Mouse (Mus musculus) heart, embryonic 14.5 days (tissue): ENCODE results near the gene Zfp39. TPM values are rescaled to one million over a fixed set of nuclear protein-coding genes. Genes with fewer than 3 reads are reported as not detected.
A peak's percentile ranks its signal among the peaks of the same experiment; 100 is the strongest.

Experiments
- ATAC-seq: fragments of 200-750 bp; cut with Nextera tagmentation; 2 replicates; pipeline ENCODE4 v1.8.0; 2017; ENCODE audit warnings: low read depth, moderate TSS enrichment; ENCODE audit not compliant: insufficient number of reproducible peaks, insufficient read depth, low FRiP score
- H3K27ac ChIP-seq, 2 experiments: fragments of 200-500 bp in 1 of 2; fragments of 300-500 bp in 1 of 2; sonication (generic) in 1 of 2; replicated peaks in 1 of 2; 2 replicates each; pipeline ENCODE4 v1.5.1; 2012 to 2014; ENCODE audit warnings: low read depth in 2 of 2, low read length in 2 of 2, control low read depth in 1 of 2, mild to moderate bottlenecking in 1 of 2, mixed read lengths in 1 of 2; ENCODE audit not compliant: control insufficient read depth in 1 of 2, insufficient read depth in 1 of 2
- H3K27me3 ChIP-seq: fragments of 300-500 bp; sonication (generic); 2 replicates; pipeline ENCODE4 v1.6.1; 2014; ENCODE audit warnings: mild to moderate bottlenecking, low read length, control low read depth; ENCODE audit not compliant: control insufficient read depth, insufficient read depth
- H3K36me3 ChIP-seq: fragments of 300-500 bp; sonication (generic); 2 replicates; pipeline ENCODE4 v1.6.1; 2014; ENCODE audit warnings: mild to moderate bottlenecking, control low read depth, low read length, mixed read lengths; ENCODE audit not compliant: control insufficient read depth, insufficient read depth
- H3K4me1 ChIP-seq, 2 experiments: fragments of 200-500 bp in 1 of 2; fragments of 300-500 bp in 1 of 2; sonication (generic) in 1 of 2; 2 replicates each; pipeline ENCODE4 v1.6.1; 2012 to 2014; ENCODE audit warnings: low read length in 2 of 2, control low read depth in 1 of 2, mixed read lengths in 1 of 2; ENCODE audit not compliant: control insufficient read depth in 2 of 2, insufficient read depth in 2 of 2
- H3K4me2 ChIP-seq: fragments of 300-500 bp; sonication (generic); 2 replicates; pipeline ENCODE4 v1.6.1; 2014; ENCODE audit warnings: mild to moderate bottlenecking, low read length
- H3K4me3 ChIP-seq, 2 experiments: fragments of 200-500 bp in 1 of 2; fragments of 300-500 bp in 1 of 2; sonication (generic) in 1 of 2; 2 replicates each; pipeline ENCODE4 v1.5.1; 2012 to 2014; ENCODE audit warnings: low read length in 2 of 2, mild to moderate bottlenecking in 2 of 2, control low read depth in 1 of 2, low read depth in 1 of 2, moderate library complexity in 1 of 2; ENCODE audit not compliant: control insufficient read depth in 1 of 2, insufficient read depth in 1 of 2
- H3K9ac ChIP-seq: fragments of 300-500 bp; sonication (generic); 2 replicates; pipeline ENCODE4 v1.6.1; 2014; ENCODE audit warnings: mild to moderate bottlenecking, low read length
- H3K9me3 ChIP-seq: fragments of 300-500 bp; sonication (generic); 2 replicates; pipeline ENCODE4 v1.6.1; 2016; ENCODE audit warnings: low read length, control low read depth; ENCODE audit not compliant: control insufficient read depth
- WGBS: fragments of 180-500 bp; shearing (Covaris S2); extraction: QIAGEN DNeasy Blood & Tissue Kit; methylation state at CpG from one replicate; pipeline ENCODE4 v1.1.7; 2014; 5-methylcytosine and 5-hydroxymethylcytosine counted together
- polyA plus RNA-seq: library from polyadenylated mRNA; unstranded; fragments of >200 nt; fragmentation: Nextera tagmentation; extraction: Ambion mirVana; gene quantifications from 2 replicates; pipeline ENCODE4 v1.2.1, GENCODE M21; 2014

The Zfp39 gene
- polyA plus RNA-seq, result 5.3 and 6.0 TPM in 2 replicates

- H3K4me3 ChIP-seq, result peak within 1 kb of the TSS; percentile 65 to 73
- no peaks in the 10 kb centered on the region for H3K27me3 ChIP-seq
- peak within 1 kb of the TSS; percentile 88 to 90 for H3K27ac ChIP-seq
- peaks cover 2 to 7% of the 10 kb centered on the region in 2 experiments; a peak in 3 of 4 replicates for H3K4me1 ChIP-seq
- peak; percentile 93 for ATAC-seq
- peak within 1 kb of the TSS; percentile 90 for H3K4me2 ChIP-seq
- peaks cover 38% of the 10 kb centered on the region for H3K36me3 ChIP-seq
- peak within 1 kb of the TSS; percentile 82 for H3K9ac ChIP-seq
- H3K9me3 ChIP-seq, result no peaks in the 10 kb centered on the region
- WGBS, result under 1% methylated on average over 40 of the region's 40 CpGs
Measured at GRCm38 (mm10) chr11:58903511-58904409, at the start of gene Zfp39. Gene Zfp39 (minus strand): TSS chr11:58904225.

DNA sequence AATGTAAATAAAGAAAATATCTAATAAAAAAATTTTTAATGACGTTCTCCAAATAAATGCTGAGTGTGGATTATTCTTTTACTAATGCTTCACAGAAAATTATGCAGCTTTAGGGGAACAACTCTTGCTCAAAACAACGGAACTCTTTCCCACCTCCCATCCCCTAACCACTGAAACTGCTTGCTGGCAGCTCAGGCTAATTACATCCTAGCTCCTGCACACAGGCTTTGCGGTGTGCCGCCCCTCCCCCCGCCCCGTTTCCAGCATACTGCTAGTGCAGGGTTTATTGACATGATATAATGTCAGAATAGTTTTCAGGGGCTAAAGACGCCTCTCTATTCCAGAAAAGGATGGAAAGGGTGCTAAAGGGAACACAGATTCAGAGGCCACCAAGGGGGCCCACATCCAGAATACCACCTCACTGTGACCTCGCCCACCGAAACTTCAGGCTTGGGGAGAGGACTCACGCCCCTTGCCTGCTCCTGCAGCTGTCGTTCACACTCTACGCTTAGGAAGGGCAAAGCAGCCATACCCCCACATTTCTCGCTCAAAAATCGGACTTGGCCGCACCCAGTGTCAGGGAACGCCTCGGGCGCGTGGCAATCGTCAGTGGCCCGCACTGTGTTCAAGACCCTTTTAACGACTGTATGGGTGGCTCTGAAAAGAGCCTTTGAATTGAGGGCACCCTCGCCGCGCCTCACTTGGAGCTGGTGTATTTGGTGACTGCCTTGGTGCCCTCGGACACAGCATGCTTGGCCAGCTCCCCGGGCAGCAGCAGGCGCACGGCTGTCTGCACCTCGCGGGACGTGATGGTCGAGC is 49.5 kb upstream of the Zfp39 start:
- Histone ChIP-seq H3K4me1 (peaks cover 9 to 29% of the 10 kb centered on the region in 2 experiments), H3K27ac (peak overlapping the region; percentile 76 to 96), H3K9ac (peak overlapping the region; percentile 83), H3K9me3 (no peaks in the 10 kb centered on the region), H3K27me3 (peaks cover 7% of the 10 kb centered on the region; the same call in 1 of the 2 replicates), H3K4me2 (peak overlapping the region; percentile 95), H3K36me3 (peaks cover 21% of the 10 kb centered on the region), H3K4me3 (peak overlapping the region; percentile 55 to 57)
- ATAC-seq, result peak; percentile 33
- WGBS, result 1% methylated on average over 33 of the region's 33 CpGs

- H3K27me3 ChIP-seq, result peaks cover 13% of the 10 kb centered on the region; the same call in 1 of the 2 replicates
- no peak for ATAC-seq
- 73% methylated on average over 5 of the region's 5 CpGs for WGBS
Measured at GRCm38 (mm10) chr11:58951210-58951609, 47.2 kb upstream of the Zfp39 start.

DNA sequence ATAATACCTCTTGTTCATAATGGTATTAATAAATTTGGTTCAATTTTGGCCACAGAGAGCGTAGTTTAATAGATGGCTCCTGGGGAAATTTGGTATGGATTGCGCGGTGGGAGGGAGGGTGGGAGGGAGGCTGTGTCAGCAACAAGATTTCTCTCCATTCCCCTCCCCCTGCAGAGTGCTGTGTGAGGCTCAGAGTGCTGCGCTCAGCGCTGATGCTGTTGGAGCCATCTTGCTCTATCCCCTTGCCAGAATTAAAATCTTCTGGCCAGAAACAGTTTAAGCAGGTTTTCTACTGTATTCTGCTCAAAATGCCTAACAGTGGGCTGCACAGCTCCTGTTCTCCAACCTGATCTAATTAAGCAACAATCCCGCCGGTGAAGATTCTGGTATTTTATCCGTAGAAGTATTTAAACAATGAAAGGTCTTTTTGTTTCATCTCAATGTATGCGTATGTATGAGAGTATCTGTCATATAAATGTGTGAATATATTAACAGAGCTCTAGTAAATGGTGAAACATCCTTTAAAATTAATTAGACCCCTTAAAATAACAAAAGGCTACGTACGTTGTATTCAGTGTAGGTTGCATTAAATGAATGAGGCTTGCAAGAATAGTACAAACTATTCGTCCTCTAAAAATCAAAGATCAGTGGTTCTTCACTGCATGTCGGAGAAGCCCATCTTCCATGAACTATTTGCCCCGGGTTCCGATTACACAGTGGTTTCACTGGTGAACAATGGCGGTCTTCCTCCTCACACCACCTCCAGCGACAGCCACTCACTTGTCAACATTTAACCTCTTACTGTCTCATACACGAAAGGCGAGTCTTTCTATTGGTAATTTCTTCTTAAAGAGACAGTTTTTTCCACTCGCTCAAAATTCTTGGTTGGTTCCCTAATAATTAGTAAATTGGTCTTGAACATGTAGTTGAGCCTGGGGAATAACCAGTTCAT is 45.7 kb upstream of the Zfp39 start:
- 17% methylated on average over 20 of the region's 20 CpGs for WGBS
- Histone ChIP-seq H3K27ac (peak overlapping the region in 1 of 2 experiments; percentile 65; a peak in 2 of 4 replicates), H3K4me2 (peak overlapping the region; percentile 70), H3K4me1 (peaks cover 8 to 15% of the 10 kb centered on the region in 2 experiments), H3K36me3 (no peaks in the 10 kb centered on the region), H3K9me3 (no peaks in the 10 kb centered on the region), H3K9ac (peak overlapping the region; percentile 70), H3K4me3 (peak overlapping the region; percentile 38 to 51), H3K27me3 (peaks cover 20% of the 10 kb centered on the region)
- ATAC-seq, result no peak

More at GRCm38 (mm10) chr11:58951210-58951609, 47.2 kb upstream of the Zfp39 start:
- H3K4me1 ChIP-seq, result peaks cover 8 to 18% of the 10 kb centered on the region in 2 experiments
- H3K4me2 ChIP-seq, result no peak overlapping the region
- H3K9me3 ChIP-seq, result no peaks in the 10 kb centered on the region
- no peak overlapping the region for H3K4me3 ChIP-seq
- H3K27ac ChIP-seq, result no peak overlapping the region
- no peak overlapping the region for H3K9ac ChIP-seq
- no peaks in the 10 kb centered on the region for H3K36me3 ChIP-seq

DNA sequence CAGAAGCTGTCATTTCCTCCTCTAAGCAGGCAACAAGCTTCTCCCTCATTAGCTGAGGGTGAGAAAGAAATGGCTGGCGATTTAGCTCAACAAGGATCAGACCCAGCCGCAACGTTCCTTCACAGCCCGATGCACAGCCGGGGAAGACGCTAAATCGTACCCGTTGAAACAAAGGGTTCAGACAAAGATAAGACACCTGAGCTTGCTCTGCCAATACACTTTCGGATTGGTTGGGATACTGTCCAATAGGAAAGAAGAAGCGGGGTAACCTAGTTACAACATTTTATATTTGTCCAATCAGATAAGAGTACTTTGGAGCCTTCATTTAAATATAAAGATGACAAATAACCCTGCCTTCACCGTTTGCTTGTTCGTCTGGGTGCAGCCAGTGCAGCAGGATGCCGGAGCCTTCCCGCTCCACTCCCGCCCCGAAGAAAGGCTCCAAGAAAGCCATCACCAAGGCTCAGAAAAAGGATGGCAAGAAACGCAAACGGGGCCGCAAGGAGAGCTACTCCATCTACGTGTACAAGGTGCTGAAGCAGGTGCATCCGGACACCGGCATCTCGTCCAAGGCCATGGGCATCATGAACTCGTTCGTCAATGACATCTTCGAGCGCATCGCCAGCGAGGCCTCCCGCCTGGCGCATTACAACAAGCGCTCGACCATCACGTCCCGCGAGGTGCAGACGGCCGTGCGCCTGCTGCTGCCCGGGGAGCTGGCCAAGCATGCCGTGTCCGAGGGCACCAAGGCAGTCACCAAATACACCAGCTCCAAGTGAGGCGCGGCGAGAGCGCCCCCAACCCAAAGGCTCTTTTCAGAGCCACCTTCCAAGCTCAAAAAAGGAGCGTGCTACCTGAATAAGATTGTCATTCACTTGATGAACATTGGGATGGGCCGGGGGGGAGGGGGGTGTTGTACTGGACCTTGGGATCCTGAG is 44.8 kb upstream of the Zfp39 start, which contains the start of gene Hist3h2ba:
Gene Hist3h2ba, plus strand, starts transcription at position 379 of the 938 bp plus-strand sequence.
- Histone ChIP-seq H3K4me3 (peak within 1 kb of the TSS; percentile 38 to 51), H3K4me1 (peaks cover 7 to 14% of the 10 kb centered on the region in 2 experiments), H3K36me3 (no peaks in the 10 kb centered on the region), H3K9ac (peak within 1 kb of the TSS; percentile 70), H3K4me2 (peak within 1 kb of the TSS; percentile 70), H3K9me3 (no peaks in the 10 kb centered on the region), H3K27ac (peak within 1 kb of the TSS; percentile 65 to 71), H3K27me3 (peaks cover 22% of the 10 kb centered on the region)
- ATAC-seq, result peak; percentile 73
- WGBS, result under 1% methylated on average over 48 of the region's 48 CpGs

DNA sequence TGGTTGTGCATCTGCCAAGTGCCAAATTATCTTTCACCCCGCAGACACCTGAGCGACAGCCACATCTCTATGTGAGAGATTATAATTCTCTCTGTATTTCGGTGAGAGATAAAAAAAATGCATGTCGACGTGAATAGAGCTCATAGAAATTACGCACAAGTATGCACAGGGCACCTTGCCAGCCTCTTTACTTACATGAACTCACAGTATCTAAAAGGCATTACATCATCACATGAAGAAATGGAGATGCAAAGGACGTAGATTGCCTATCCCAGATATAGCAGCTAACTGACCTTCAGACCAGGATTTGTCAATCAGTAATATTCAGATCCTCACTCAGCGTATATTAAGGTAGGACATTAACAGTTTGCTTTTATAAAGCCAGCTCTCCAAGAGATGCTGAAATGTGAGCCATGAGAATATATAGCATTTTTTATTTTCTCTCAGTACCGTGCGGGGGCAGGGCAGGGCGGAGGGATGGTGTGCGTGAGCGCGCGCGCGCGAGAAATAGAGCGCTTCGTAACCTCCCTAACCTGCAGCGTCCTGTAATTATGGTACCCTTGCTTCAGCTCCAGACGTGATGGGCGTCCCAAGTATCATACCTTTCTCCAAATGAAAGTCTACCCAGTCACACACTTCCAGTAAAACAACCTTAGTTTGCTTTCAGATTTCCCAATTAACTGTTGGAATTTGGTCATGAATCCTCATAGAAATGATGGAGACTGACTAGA is 43.9 kb upstream of the Zfp39 start:
- H3K27ac ChIP-seq, result peak overlapping the region; percentile 34 to 65
- peaks cover 4 to 5% of the 10 kb centered on the region in 2 experiments for H3K4me1 ChIP-seq
- H3K36me3 ChIP-seq, result no peaks in the 10 kb centered on the region
- ATAC-seq, result no peak
- H3K9me3 ChIP-seq, result no peaks in the 10 kb centered on the region
- WGBS, result 18% methylated on average over 23 of the region's 23 CpGs
- H3K9ac ChIP-seq, result peak overlapping the region; percentile 58
- peaks cover 25% of the 10 kb centered on the region for H3K27me3 ChIP-seq
- H3K4me2 ChIP-seq, result peak overlapping the region; percentile 70
- H3K4me3 ChIP-seq, result peak overlapping the region; percentile 38 to 42
